Mouse (Mus musculus) ES-Bruce4 (cell line): Measurements from ENCODE around the gene Iars. TPM values are rescaled to one million over a fixed set of nuclear protein-coding genes. Genes with fewer than 3 reads are reported as not detected.
"Not testable (repeated sequence)": the region's sequence is repeated elsewhere in the genome, so short reads cannot be mapped to it uniquely, and the experiment has no call there.

Experiments
- H3K27ac ChIP-seq: 2 replicates; pipeline ENCODE4 v1.5.1; 2012; ENCODE audit warnings: low read length, inconsistent platforms; ENCODE audit not compliant: insufficient read depth
- H3K27me3 ChIP-seq: 2 replicates; pipeline ENCODE4 v1.6.1; 2012; ENCODE audit warnings: mild to moderate bottlenecking, low read length, inconsistent platforms; ENCODE audit not compliant: control insufficient read depth, poor library complexity, insufficient read depth, severe bottlenecking
- H3K36me3 ChIP-seq: 2 replicates; pipeline ENCODE4 v1.6.1; 2012; ENCODE audit warnings: inconsistent platforms, mild to moderate bottlenecking, low read length, moderate library complexity; ENCODE audit not compliant: control insufficient read depth, poor library complexity, insufficient read depth, severe bottlenecking
- H3K4me1 ChIP-seq: one replicate; pipeline ENCODE4 v1.8.1; 2011; ENCODE audit warnings: low read length; ENCODE audit not compliant: control insufficient read depth, insufficient read depth
- H3K4me3 ChIP-seq: 2 replicates; pipeline ENCODE4 v1.5.1; 2011; ENCODE audit warnings: low read depth, mild to moderate bottlenecking, low read length
- H3K9ac ChIP-seq: 2 replicates; pipeline ENCODE4 v1.6.1; 2012; ENCODE audit warnings: low read depth, mild to moderate bottlenecking, inconsistent platforms; ENCODE audit not compliant: poor library complexity, severe bottlenecking
- H3K9me3 ChIP-seq: replicated peaks from 2 replicates; pipeline ENCODE4 v1.6.1; 2012; ENCODE audit warnings: mild to moderate bottlenecking, low read length, inconsistent platforms; ENCODE audit not compliant: control insufficient read depth, poor library complexity, insufficient read depth, severe bottlenecking
- CTCF ChIP-seq: IDR thresholded peaks from one replicate; pipeline ENCODE4 v1.8.1; 2011; ENCODE audit warnings: low read depth, low read length
- EP300 ChIP-seq: IDR thresholded peaks from 2 replicates; pipeline ENCODE4 v1.6.1; 2011; ENCODE audit warnings: low read depth, low read length; ENCODE audit not compliant: insufficient read depth
- POLR2A ChIP-seq: IDR thresholded peaks from one replicate; pipeline ENCODE4 v1.8.1; 2011; ENCODE audit warnings: low read length; ENCODE audit not compliant: insufficient read depth
- polyA plus RNA-seq: library from polyadenylated mRNA; stranded (reverse); fragments of >200 nt; gene quantifications from 2 replicates; pipeline ENCODE4 v1.2.4, GENCODE M21; 2011; ENCODE audit warnings: low read depth; ENCODE audit not compliant: missing spikeins, insufficient read depth, insufficient read length

The Iars gene
- polyA plus RNA-seq, 1 experiment, result 263 TPM

- Histone ChIP-seq H3K9ac (no peak overlapping the region), H3K9me3 (no peaks in the 10 kb centered on the region), H3K4me3 (no peak overlapping the region), H3K4me1 (no peaks in the 10 kb centered on the region), H3K27ac (no peak overlapping the region), H3K36me3 (no peaks in the 10 kb centered on the region), H3K27me3 (no peaks in the 10 kb centered on the region)
- TF ChIP-seq EP300, result no peak
- no peak for TF ChIP-seq POLR2A
- TF ChIP-seq CTCF, result no peak
Observed at GRCm38 (mm10) chr13:49769111-49769510, 87.2 kb downstream of the Iars start.

GRCm38 (mm10) chr13:49771536-49771935 is 89.6 kb downstream of the Iars start:
- not testable (repeated sequence) for H3K4me3 ChIP-seq, H3K4me1 ChIP-seq, H3K9ac ChIP-seq, H3K27ac ChIP-seq, H3K36me3 ChIP-seq, H3K27me3 ChIP-seq, H3K9me3 ChIP-seq

Other genes with a start within 250 kb of the Iars start
- gene Tes3-ps, start 188.8 kb upstream of the Iars start, polyA plus RNA-seq, result 3.4 and 5.4 TPM in 2 replicates
- gene Ecm2, start 177.3 kb upstream of the Iars start, polyA plus RNA-seq, result 0.18 TPM in 1 of 2 replicates, not detected in the other
- gene Aspn, start 137.7 kb upstream of the Iars start, polyA plus RNA-seq, result 0.38 and 0.60 TPM in 2 replicates
- not detected in 2 replicates for gene Omd, start 99.6 kb upstream of the Iars start, polyA plus RNA-seq
- gene Ogn, start 74.1 kb upstream of the Iars start, polyA plus RNA-seq, result 0.24 and 0.26 TPM in 2 replicates
- gene Cenpp, start 29.3 kb upstream of the Iars start, polyA plus RNA-seq, result 25.6 and 27.2 TPM in 2 replicates
- 52.0 and 58.4 TPM in 2 replicates for gene Nol8, start 29.0 kb upstream of the Iars start, polyA plus RNA-seq
- gene Gm30302, start 116.9 kb downstream of the Iars start, polyA plus RNA-seq, result not detected in 2 replicates